Mouse (Mus musculus) megakaryocyte, adult 5-6 weeks (primary cell): ENCODE results near the gene Tnik. TPM values are rescaled to one million over a fixed set of nuclear protein-coding genes. Genes with fewer than 3 reads are reported as not detected.

ENCODE experiments used
- ATAC-seq: 2 replicates; pipeline ENCODE4 v1.8.0; 2016; ENCODE audit warnings: mild to moderate bottlenecking, inconsistent platforms; ENCODE audit not compliant: poor library complexity, severe bottlenecking
- total RNA-seq, 2 experiments: library from RNA; stranded (forward) in 1 of 2; stranded (reverse) in 1 of 2; fragments of 153-499, 151-499 nt in 1 of 2; fragments of 221-1000, 200-1000 nt in 1 of 2; gene quantifications; 2 replicates each; pipeline versions ENCODE4 v1.2.3 to v1.2.4; 2015 to 2017

Gene Tnik
- total RNA-seq (2015): 2.6 and 2.7 TPM in 2 replicates
- total RNA-seq (2017): 6.3 and 6.4 TPM in 2 replicates

DNA sequence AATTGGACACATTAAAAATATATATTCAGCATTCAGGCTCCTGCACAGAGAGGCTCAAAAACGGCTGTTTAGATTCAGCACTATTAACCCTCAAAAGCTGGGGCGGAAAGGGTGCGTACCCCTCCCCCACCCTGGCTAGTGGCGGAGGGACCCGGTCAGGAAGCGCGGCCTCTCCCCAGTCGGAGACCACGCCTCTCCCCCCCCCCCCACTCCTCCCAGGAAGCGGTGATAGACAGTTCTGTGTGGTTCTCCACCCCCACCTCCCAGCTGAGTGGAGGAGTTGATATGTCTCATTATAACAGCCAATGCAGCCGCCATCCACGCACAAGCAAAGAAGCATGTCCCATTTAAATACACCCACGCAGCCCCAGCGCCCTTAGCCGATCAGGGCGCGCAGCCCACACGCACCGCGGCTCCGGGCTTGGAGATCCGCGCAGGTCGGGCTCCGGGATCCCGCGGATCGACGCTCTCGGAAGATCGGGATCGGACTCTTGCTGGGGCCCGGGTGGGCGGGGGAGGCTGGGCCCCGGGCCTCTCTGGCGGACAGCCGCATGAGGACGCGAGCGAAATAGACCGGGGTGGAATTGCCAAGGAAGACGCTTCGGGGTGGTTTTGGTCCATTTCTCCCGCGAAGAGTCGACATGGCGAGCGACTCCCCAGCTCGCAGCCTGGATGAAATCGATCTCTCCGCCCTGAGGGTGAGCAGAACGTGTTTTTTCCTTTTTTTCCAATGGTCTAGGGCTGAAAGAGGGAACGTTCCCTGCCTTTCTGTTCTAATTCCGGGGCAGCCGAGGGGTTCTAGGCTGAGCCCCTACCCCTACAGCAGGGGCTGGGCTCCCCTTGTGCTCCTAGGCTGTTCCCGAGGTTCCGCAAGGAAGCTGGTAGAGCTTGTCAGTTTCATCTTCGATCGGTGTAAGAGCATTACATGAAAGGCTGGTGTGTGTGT lies at the start of gene Tnik:
Tnik (plus strand) TSS at position 213 of the 946 bp plus-strand sequence.
- ATAC-seq: peak; percentile 72

DNA sequence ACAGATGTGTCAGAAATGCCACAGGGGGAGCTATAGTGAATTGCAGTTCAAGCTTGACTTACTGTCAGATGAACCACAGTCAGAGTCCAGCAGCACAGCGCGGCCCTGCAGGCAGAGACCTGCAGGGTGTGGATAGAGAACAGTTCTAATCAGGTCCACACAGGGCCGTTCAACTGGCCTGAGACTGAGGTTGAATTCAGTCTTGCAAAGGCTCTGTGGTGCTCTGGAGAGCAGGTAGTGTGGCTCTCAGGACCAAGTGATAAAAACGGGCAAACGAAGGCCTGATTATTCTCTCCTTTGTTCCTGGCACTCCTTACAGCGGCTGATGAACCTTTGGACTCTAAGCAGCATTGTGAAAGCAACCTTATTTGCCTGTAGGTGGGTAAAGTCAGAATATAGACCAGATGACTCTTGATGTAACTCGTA lies 48.1 kb upstream of the Tnik start:
- no peak for ATAC-seq

DNA sequence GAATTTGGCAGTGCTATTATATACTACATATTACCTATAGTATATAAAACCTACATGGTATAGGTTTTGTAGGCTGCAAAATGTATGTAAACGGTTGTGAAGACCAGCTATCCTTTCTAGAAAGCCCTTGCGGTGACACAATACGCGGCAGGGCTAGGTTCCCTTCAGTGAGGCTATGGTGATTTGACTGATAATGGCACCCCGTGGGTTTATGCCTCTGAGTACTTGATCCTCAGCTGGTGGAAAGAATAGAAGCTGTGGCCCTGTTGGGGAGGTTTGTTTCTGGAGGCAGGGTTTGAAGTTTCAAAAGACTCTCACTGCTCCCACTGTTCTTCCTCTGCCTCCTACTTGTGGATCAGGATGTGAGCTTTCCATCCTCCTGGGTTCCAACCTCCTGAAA lies 46.0 kb upstream of the Tnik start:
- no peak for ATAC-seq

- no peak for ATAC-seq
Measured at GRCm38 (mm10) chr3:28219533-28219932, 43.5 kb upstream of the Tnik start.

- ATAC-seq: no peak
Measured at GRCm38 (mm10) chr3:28219964-28220363, 43.0 kb upstream of the Tnik start.

DNA sequence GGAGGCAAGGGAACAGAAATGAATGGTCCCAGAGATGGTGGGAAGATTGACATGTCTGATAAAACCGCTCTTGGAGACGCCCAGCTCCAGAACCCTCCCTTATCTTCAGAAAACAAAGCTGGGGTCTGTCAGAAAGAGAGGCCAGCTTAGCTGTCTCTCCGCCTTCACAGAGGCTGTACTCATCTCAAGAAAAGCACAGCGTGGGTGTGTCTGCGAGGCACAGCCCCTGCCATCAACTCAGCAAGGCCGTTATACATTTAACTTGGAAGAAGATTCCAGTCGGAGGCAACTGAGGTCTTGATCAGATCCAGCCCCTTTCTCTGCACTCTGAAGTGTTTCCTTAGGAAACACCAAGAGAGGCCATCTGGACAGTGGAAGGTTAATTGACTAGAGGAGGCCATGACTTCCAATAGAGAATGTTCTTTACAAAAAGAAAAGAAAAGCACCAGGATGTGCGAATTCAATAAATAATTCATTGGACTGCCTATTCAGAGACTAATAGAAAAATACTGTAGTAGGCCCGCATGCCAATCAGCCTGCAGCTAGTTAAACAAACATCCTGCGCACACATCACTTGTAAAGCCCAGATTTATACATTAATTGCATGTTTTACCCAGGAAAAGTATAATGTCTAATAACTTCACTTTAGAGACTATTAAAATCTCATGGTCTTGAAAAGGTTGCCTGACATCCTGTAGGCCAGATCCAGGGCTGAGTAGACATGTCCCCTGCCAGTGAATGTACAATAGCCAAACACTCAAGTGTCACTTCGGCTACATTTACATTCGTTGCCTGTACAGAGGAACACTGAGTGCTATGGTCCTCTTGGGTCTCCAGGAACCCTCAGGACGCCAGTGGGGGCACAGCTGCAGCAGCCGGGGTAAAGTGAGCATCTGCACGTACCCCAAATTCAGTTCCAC lies 38.3 kb upstream of the Tnik start:
- ATAC-seq: no peak

GRCm38 (mm10) chr3:28225357-28225905 lies 37.6 kb upstream of the Tnik start:
- no peak for ATAC-seq

GRCm38 (mm10) chr3:28226181-28226580 lies 36.8 kb upstream of the Tnik start:
- no peak for ATAC-seq

DNA sequence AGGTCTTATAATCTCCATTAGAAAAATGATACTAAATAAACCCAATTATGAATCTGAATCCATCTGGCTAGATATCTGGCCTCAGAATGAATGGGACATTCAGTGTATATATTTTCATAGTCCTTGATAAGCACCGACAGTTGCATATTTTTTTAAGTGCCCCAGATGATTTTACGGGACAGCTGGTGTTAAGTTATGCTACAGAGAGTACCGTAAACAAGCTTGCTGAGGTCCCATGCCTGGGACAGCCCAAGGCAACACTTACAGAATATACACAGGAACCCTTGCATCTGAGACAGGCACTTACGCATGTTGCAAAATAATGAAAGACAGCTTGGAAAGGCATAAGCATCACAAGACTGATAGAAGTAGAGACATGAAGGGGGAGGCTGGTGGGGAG lies 34.1 kb upstream of the Tnik start:
- no peak for ATAC-seq

DNA sequence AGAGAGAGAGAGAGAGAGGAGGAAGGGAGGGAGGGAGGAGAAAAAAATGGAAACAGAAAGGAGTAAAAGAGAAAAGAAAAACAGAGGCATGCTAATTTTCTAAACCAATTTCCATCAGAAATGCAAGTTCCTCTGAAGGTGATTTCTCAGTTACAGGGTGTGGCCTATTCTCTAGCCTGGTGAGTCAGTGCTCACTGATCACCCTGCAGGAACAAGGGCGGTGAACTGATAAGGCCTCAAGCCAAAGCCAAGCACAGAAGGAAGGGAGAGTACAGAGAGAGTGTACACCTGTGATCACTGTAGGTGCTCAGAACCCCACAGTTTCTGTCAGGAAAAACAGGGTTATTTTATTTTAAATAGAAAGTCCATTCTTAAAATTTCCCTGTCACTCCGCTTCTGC lies 33.5 kb upstream of the Tnik start:
- peak; percentile 57; the same call in 1 of the 2 replicates for ATAC-seq

DNA sequence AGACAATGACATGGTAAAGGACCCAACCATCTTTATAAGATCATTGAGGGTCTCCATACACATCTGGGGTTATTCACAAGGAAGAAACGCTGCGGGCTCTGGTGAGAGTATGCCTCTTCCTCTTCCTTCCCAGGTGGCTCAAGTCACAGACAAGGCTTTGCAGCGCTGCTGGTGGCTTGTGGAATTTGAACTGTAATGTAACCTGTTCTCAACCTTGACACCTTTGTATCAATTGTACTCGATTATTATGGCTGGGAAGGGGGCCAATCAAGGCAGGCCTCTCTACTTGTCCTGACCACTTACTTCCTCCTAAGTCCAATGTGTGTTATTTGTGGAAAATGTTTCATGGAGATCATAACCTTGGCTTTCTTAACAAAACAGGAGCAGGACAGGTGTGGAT lies 30.1 kb upstream of the Tnik start:
- ATAC-seq: no peak

DNA sequence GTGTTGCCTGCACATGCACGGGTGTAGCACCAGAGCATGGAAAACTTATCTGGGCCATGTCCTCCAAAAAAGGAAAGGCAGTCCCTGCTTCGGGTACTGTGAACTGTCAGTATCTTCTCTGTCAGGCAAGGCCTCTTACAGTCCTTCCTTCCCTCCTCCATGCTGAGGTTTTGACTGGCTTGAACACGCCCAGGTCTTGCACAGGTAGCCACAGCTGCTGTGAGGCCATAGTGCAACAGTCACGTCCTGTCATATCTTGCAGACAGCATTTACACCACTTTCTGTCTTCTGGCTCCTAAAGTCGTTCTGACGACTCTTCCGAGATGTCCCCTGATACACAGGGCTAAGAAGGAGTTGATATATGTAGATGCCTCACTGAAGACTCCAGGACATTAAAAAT lies 28.8 kb upstream of the Tnik start:
- ATAC-seq: peak; percentile 83

- no peak for ATAC-seq
Measured at GRCm38 (mm10) chr3:28236689-28237088, 26.3 kb upstream of the Tnik start.

DNA sequence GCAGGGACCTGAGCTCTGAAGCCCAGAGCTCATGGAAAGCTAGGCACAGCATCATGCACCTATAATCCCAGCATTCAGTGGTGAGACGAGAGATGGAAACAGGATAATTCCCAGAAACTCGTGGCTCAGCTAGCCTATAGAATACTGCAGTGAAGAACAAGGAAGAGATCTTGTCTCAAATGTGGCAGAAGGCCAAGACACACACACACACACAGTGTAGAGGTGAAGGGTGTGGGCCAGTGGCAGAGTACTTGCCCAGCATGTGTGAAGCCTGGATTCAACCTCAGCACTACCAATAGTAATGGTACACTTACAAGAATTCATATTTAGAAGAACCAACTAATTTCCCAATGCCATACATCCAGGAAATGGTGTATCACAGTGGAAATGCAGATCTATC lies 24.9 kb upstream of the Tnik start:
- ATAC-seq: no peak

GRCm38 (mm10) chr3:28242561-28242960 lies 20.5 kb upstream of the Tnik start:
- ATAC-seq: no peak

DNA sequence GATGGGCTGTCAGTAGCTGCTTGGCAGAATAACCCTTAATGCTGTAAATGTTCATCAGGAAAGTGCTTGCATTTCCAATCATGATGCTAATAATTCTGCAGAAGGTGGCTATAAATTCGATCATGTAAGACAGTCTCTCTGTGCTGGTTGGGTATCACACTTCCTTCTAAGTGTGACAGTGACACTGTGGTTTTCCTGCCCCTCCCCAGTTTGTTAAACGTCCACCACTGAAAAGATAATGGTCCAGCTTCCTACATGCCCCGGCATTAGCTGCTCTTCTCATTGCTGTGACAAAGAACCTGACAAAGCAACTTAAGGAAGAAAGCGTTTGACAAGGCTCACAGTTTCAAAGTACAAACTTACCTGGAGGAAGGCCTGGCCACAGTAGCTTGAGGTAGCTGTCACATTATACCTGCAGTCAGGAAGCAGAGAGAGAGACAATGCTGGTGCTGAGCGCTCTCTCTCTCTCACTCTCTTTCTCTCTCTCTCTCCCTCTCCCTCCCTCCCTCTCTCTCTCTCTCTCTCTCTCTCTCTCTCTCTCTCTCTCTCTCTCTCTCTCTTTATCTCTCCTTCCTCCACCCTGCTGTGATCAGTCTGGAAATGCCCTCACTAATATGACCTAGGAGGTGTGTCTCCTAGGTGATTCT lies 18.6 kb upstream of the Tnik start:
- ATAC-seq: peak; percentile 84

DNA sequence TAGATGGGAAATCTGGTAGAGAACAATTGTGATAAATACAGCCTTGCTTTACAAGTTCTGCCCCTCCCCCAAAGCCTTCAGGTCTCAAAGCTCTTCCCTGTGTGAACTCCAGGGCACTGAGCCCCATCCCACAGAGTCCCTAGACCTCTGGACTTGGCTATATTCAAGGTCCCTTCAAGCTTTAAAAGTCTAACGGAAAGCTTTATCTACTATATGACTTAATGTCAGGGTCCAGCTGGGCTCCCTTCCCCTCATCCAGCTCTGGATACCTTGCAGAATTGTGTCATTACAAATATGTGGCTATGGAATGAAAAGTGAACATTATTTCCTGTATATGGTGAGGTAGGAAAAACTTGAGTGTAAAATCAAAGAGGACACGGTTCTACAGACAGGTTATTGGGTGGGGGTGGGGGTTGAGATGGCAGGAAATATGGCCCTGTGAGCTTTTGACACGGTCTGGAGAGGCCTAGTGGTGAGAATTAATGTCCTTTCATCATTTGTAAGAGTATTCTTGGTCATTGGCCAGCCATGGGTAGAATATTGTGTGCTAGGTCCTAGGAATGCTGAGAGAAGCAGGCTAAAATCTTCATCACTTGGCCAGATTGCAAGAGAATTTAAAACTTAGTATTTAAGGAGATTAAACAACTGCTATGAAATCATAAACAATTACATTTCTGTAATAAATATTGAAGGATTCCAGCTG lies 14.6 kb upstream of the Tnik start:
- no peak for ATAC-seq

DNA sequence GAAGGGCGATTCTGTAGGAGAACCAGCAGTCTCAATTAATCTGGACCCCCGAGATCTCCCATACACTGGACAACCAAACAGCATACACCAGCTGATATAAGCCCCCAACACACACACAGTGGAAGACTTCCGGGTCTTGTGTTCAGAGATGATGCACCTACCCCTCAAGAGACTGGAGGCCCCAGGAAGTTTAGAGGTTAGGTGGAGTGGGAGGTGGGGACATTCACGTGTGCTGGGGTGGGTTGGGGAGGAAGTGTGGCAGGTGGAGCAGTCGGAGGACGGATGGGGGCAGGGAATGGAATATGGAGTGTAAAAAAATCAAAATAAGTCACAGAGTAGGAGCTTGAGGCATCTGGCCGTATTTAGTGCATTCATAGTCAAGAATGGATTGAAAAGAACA lies 7.3 kb upstream of the Tnik start:
- ATAC-seq: no peak

DNA sequence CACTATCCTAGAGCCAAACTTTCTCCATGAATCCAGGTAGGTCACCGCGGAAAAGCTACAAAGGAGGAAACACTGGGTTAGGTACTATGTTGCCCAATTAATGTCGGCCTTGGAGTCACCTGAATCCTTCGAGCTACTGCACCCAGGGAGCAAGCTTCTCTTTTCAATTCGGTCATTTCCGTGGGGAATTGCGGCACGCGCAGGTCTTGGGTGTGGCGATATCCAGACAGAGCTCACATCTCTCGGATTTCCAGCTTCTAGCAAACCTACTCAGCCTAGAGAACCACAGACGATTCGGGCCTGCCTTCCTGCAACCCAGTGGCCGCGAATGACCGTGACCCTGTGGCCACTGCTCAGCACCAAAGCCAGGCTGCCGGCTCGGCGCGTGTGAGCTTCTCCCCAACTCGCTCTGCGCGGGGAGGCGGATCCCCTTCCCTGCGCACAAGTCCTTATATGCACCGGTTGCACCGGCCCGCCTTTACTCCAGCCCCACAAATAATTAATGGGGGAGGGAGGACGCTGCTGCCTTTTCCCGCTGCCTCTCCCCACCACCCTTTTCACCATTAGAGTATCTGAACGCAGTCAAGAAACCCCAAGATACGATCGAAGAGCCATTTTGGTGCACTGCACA lies 528 bp upstream of the Tnik start:
- ATAC-seq: peak; percentile 67
